Mouse (Mus musculus) c-Kit-positive CD71-positive TER-119-negative erythroid progenitor cells, embryonic 14.5 days (primary cell): ENCODE results near the gene Pacrg.

Experiments used
- DNase-seq: peaks from one replicate; pipeline ENCODE4 v3.0.0-alpha.2; 2013; ENCODE audit warnings: low read depth

Gene Pacrg

GRCm38 (mm10) chr17:10451306-10452077 is 388.6 kb downstream of the Pacrg start:
- no peak for DNase-seq

GRCm38 (mm10) chr17:10449800-10450299 is 390.3 kb downstream of the Pacrg start:
- no peak for DNase-seq

GRCm38 (mm10) chr17:10448417-10448816 is 391.7 kb downstream of the Pacrg start:
- DNase-seq, result no peak

GRCm38 (mm10) chr17:10441501-10442111 is 398.5 kb downstream of the Pacrg start:
- DNase-seq, result no peak

GRCm38 (mm10) chr17:10440961-10441360 is 399.1 kb downstream of the Pacrg start:
- no peak for DNase-seq

GRCm38 (mm10) chr17:10439815-10440214 is 400.3 kb downstream of the Pacrg start:
- no peak for DNase-seq

GRCm38 (mm10) chr17:10434867-10435266 is 405.2 kb downstream of the Pacrg start:
- DNase-seq, result no peak

- DNase-seq, result no peak
Measured at GRCm38 (mm10) chr17:10432525-10433180, 407.5 kb downstream of the Pacrg start.

GRCm38 (mm10) chr17:10431849-10432524 is 408.1 kb downstream of the Pacrg start:
- DNase-seq, result no peak

GRCm38 (mm10) chr17:10430831-10431230 is 409.3 kb downstream of the Pacrg start:
- no peak for DNase-seq

- no peak for DNase-seq
Measured at GRCm38 (mm10) chr17:10429406-10429805, 410.7 kb downstream of the Pacrg start.

- no peak for DNase-seq
Measured at GRCm38 (mm10) chr17:10425311-10425710, 414.8 kb downstream of the Pacrg start.

GRCm38 (mm10) chr17:10417558-10418253 is 422.4 kb downstream of the Pacrg start:
- no peak for DNase-seq

GRCm38 (mm10) chr17:10416995-10417394 is 423.1 kb downstream of the Pacrg start:
- DNase-seq, result no peak

GRCm38 (mm10) chr17:10416101-10416500 is 424.0 kb downstream of the Pacrg start:
- no peak for DNase-seq

- no peak for DNase-seq
Measured at GRCm38 (mm10) chr17:10414383-10414782, 425.7 kb downstream of the Pacrg start.

- no peak for DNase-seq
Measured at GRCm38 (mm10) chr17:10413870-10414269, 426.2 kb downstream of the Pacrg start.

- no peak for DNase-seq
Measured at GRCm38 (mm10) chr17:10410597-10411476, 429.3 kb downstream of the Pacrg start.

GRCm38 (mm10) chr17:10408681-10409081 is 431.4 kb downstream of the Pacrg start:
- no peak for DNase-seq

- DNase-seq, result no peak
Measured at GRCm38 (mm10) chr17:10407031-10407722, 432.9 kb downstream of the Pacrg start.
